10 mouse cellular contexts compared by ENCODE assay signal in genomic region chr19:61199836-61200235, GRCm38 (mm10). TPM values are rescaled to one million over a fixed set of nuclear protein-coding genes. Genes with fewer than 3 reads are reported as not detected.
DNase-seq lines count a peak whose midpoint lies in the region; ATAC-seq lines count a peak whose summit lies in the region.
"Had no signal": no experiment of that assay in that cellular context is flagged by ENCODE, and none has a peak within 500 bp of the region (broad histone marks: within the 10 kb centered on the region; RNA-seq: fewer than 3 reads in every experiment).

No protein-coding gene starts in this region.

- 12% methylated on average over 10 of the region's 10 CpGs for WGBS in liver, embryonic 12.5 days (ENCODE audit: insufficient replicate concordance)
- WGBS in hindbrain, embryonic 16.5 days = 18% methylated on average over 10 of the region's 10 CpGs

- no peaks in the 10 kb centered on the region for H3K27me3 ChIP-seq in erythroblast, embryonic 14.5 days (ENCODE audit: control insufficient read depth)
- H3K27me3 ChIP-seq in liver, embryonic 12.5 days (replicated peaks) = 0 out of 2 replicates have a peak, but pooled peaks cover 4% of the 10 kb centered on the region
- H3K27me3 ChIP-seq in hindbrain, embryonic 16.5 days (replicated peaks; ENCODE audit: control insufficient read depth, insufficient read depth, low read length) = no peaks in the 10 kb centered on the region

- no peak for ATAC-seq in erythroblast, adult 5-6 weeks (replicated peaks; ENCODE audit: low FRiP score, poor library complexity, severe bottlenecking)
- no peak for ATAC-seq in liver, embryonic 12.5 days
- ATAC-seq in hindbrain, embryonic 16.5 days = no peak

- peak overlapping the region; percentile 7 for H3K4me3 ChIP-seq in erythroblast, embryonic 14.5 days (replicated peaks)
- H3K4me3 ChIP-seq in liver, embryonic 12.5 days = no peak overlapping the region
- no peak overlapping the region for H3K4me3 ChIP-seq in hindbrain, embryonic 16.5 days (ENCODE audit: low read length)

- H3K9me3 ChIP-seq in erythroblast, embryonic 14.5 days (ENCODE audit: control insufficient read depth, low read length) = no peaks in the 10 kb centered on the region
- H3K9me3 ChIP-seq in liver, embryonic 12.5 days (replicated peaks) = no peaks in the 10 kb centered on the region
- H3K9me3 ChIP-seq in hindbrain, embryonic 16.5 days (ENCODE audit: control insufficient read depth, low read length) = no peaks in the 10 kb centered on the region

- peak; percentile 21 for DNase-seq in liver
- peak; percentile 45 for DNase-seq in Muller cell, postnatal 12 days (ENCODE audit: inconsistent ontology term)
- peak; percentile 29 for DNase-seq in heart, postnatal 4 days
- peak; percentile 31 to 32 for DNase-seq in natural killer cell, adult 2 months (ENCODE audit: low spot score in 2 of 2)

- H3K36me3 ChIP-seq in erythroblast, embryonic 14.5 days (ENCODE audit: control insufficient read depth) = no peaks in the 10 kb centered on the region
- no peaks in the 10 kb centered on the region for H3K36me3 ChIP-seq in liver, embryonic 12.5 days
- no peaks in the 10 kb centered on the region for H3K36me3 ChIP-seq in hindbrain, embryonic 16.5 days (ENCODE audit: control insufficient read depth, insufficient read depth, low read length)

- H3K4me1 ChIP-seq in erythroblast, embryonic 14.5 days (ENCODE audit: control insufficient read depth) = peaks cover 4% of the 10 kb centered on the region
- H3K4me1 ChIP-seq in liver, embryonic 12.5 days = peaks cover 5% of the 10 kb centered on the region; the same call in 1 of the 2 replicates
- no peaks in the 10 kb centered on the region for H3K4me1 ChIP-seq in hindbrain, embryonic 16.5 days (ENCODE audit: control insufficient read depth, insufficient read depth, low read depth, low read length)

- H3K27ac ChIP-seq in liver, embryonic 12.5 days = no peak overlapping the region
- no peak overlapping the region for H3K27ac ChIP-seq in hindbrain, embryonic 16.5 days (ENCODE audit: low read depth, low read length)
- H3K27ac ChIP-seq: macrophage had no signal

- H3K9ac ChIP-seq in liver, embryonic 12.5 days = no peak overlapping the region
- H3K9ac ChIP-seq in hindbrain, embryonic 16.5 days (ENCODE audit: low read depth, low read length) = no peak overlapping the region

- no peak overlapping the region for H3K4me2 ChIP-seq in liver, embryonic 12.5 days
- no peak overlapping the region for H3K4me2 ChIP-seq in hindbrain, embryonic 16.5 days (ENCODE audit: low read length)

RNA-seq across cellular contexts. Expression of gene Gm6020, which starts 16.1 kb away (rescaled TPM):
- not detected in 2 replicates for polyA plus RNA-seq in erythroblast, embryonic 14.5 days (2012)
- total RNA-seq in erythroblast, adult 5-6 weeks (2015; ENCODE audit: low replicate concordance) = not detected in 2 replicates
- not detected in 2 replicates for total RNA-seq in erythroblast, adult 5-6 weeks (2017; ENCODE audit: low replicate concordance)
- not detected in 2 replicates for polyA plus RNA-seq in liver, embryonic 12.5 days (2016; fragmentation: Nextera tagmentation; extraction: Ambion mirVana)
- not detected for total RNA-seq in heart, postnatal 4 days (2021)
- not detected in 2 replicates for polyA plus RNA-seq in hindbrain, embryonic 16.5 days (2015; fragmentation: Nextera tagmentation; extraction: Ambion mirVana)
- polyA plus RNA-seq: macrophage; stomach, embryonic 16.5 days had no signal

RNA-seq across cellular contexts. Expression of gene Gm7102, which starts 23.7 kb away (rescaled TPM):
- not detected in 2 replicates for polyA plus RNA-seq in erythroblast, embryonic 14.5 days (2012)
- total RNA-seq in erythroblast, adult 5-6 weeks (2015; ENCODE audit: low replicate concordance) = 0.58 TPM in 1 of 2 replicates, not detected in the other
- 1.0 TPM in 1 of 2 replicates, not detected in the other for total RNA-seq in erythroblast, adult 5-6 weeks (2017; ENCODE audit: low replicate concordance)
- polyA plus RNA-seq in liver, embryonic 12.5 days (2016; fragmentation: Nextera tagmentation; extraction: Ambion mirVana) = 0.17 TPM in 1 of 2 replicates, not detected in the other
- total RNA-seq in heart, postnatal 4 days (2021) = under 1 TPM in 1 of 2 experiments, not detected in 1; 0.45 TPM
- polyA plus RNA-seq in hindbrain, embryonic 16.5 days (2015; fragmentation: Nextera tagmentation; extraction: Ambion mirVana) = 0.28 TPM in 1 of 2 replicates, not detected in the other
- polyA plus RNA-seq: macrophage had no signal

RNA-seq across cellular contexts. Expression of gene Csf2ra, which starts 28.4 kb away (rescaled TPM):
- polyA plus RNA-seq in erythroblast, embryonic 14.5 days (2012) = 0.78 and 1.2 TPM in 2 replicates
- total RNA-seq in erythroblast, adult 5-6 weeks (2015; ENCODE audit: low replicate concordance) = 39.8 and 49.9 TPM in 2 replicates
- total RNA-seq in erythroblast, adult 5-6 weeks (2017; ENCODE audit: low replicate concordance) = 16.9 and 22.8 TPM in 2 replicates
- polyA plus RNA-seq in liver, embryonic 12.5 days (2016; fragmentation: Nextera tagmentation; extraction: Ambion mirVana) = 14.2 and 15.9 TPM in 2 replicates
- 10 to 100 TPM; 15.0 to 17.5 TPM for total RNA-seq in heart, postnatal 4 days (2021)
- polyA plus RNA-seq in hindbrain, embryonic 16.5 days (2015; fragmentation: Nextera tagmentation; extraction: Ambion mirVana) = 67.9 and 69.4 TPM in 2 replicates

RNA-seq across cellular contexts. Expression of gene Zfp950, which starts 59.2 kb away (rescaled TPM):
- 0.04 and 0.05 TPM in 2 replicates for polyA plus RNA-seq in erythroblast, embryonic 14.5 days (2012)
- 30.3 and 42.1 TPM in 2 replicates for total RNA-seq in erythroblast, adult 5-6 weeks (2015; ENCODE audit: low replicate concordance)
- total RNA-seq in erythroblast, adult 5-6 weeks (2017; ENCODE audit: low replicate concordance) = 46.4 and 50.7 TPM in 2 replicates
- 16.8 and 17.4 TPM in 2 replicates for polyA plus RNA-seq in liver, embryonic 12.5 days (2016; fragmentation: Nextera tagmentation; extraction: Ambion mirVana)
- 10 to 100 TPM; 18.8 to 19.1 TPM for total RNA-seq in heart, postnatal 4 days (2021)
- polyA plus RNA-seq in hindbrain, embryonic 16.5 days (2015; fragmentation: Nextera tagmentation; extraction: Ambion mirVana) = 43.1 and 47.8 TPM in 2 replicates
